Mouse (Mus musculus) olfactory bulb, adult 2 months (tissue): ENCODE measurements around the gene Mier2.

Experiments used
- CTCF ChIP-seq: fragments of 200-500 bp; IDR thresholded peaks from 2 replicates; pipeline ENCODE4 v1.5.1; 2012; ENCODE audit warnings: low read depth, mild to moderate bottlenecking, low read length, moderate library complexity; ENCODE audit not compliant: insufficient read depth
- POLR2A ChIP-seq: fragments of 200-500 bp; IDR thresholded peaks from 2 replicates; pipeline ENCODE4 v1.6.1; 2012; ENCODE audit warnings: mild to moderate bottlenecking, low read depth, low read length, moderate library complexity; ENCODE audit not compliant: insufficient read depth

DNA sequence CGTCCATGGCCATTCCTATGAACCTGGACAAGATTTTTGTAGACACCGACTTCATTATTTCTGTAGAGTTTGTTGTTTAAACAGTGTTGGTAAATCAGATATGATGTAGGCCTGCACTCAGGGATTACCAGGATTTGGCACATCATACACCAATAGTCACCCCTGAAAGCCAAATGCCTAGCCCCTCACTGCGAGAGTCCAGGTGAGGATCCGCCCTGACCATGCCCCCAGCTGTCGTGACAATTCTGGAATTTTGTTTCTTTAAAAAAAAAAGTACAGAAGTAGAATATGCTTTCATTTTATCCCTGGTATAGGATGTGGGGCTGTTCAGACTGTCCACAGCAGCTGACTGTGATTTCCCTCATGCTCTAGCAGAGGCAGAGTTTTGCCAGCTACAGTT lies 14.9 kb upstream of the Mier2 start:
- no peak for TF ChIP-seq POLR2A
- no peak for TF ChIP-seq CTCF
